Mouse (Mus musculus): ENCODE data around the gene Lrrc47.

Lrrc47 gene

GRCm38 (mm10) chr4:154023754-154024601 is 12.4 kb downstream of the Lrrc47 start:
- DNase-seq (ENCODE audit: low read depth, low spot score) = no peak

GRCm38 (mm10) chr4:154024729-154025521 is 13.4 kb downstream of the Lrrc47 start:
- no peak for DNase-seq (ENCODE audit: low read depth, low spot score)

- no peak for DNase-seq (ENCODE audit: low read depth, low spot score)
Measured at GRCm38 (mm10) chr4:154025641-154026440, 14.3 kb downstream of the Lrrc47 start, which contains the start of gene Smim1. Smim1 (minus strand) TSS chr4:154026230.

GRCm38 (mm10) chr4:154026441-154026761 is 14.9 kb downstream of the Lrrc47 start:
- no peak for DNase-seq (ENCODE audit: low read depth, low spot score)

- DNase-seq (ENCODE audit: low read depth, low spot score) = no peak
Measured at GRCm38 (mm10) chr4:154028066-154028465, 16.5 kb downstream of the Lrrc47 start.

GRCm38 (mm10) chr4:154028646-154029045 is 17.1 kb downstream of the Lrrc47 start:
- DNase-seq (ENCODE audit: low read depth, low spot score) = no peak

- DNase-seq (ENCODE audit: low read depth, low spot score) = no peak
Measured at GRCm38 (mm10) chr4:154037123-154037522, 25.6 kb downstream of the Lrrc47 start.

- DNase-seq (ENCODE audit: low read depth, low spot score) = no peak
Measured at GRCm38 (mm10) chr4:154042577-154042976, 31.0 kb downstream of the Lrrc47 start, which contains the start of gene Ccdc27. Ccdc27 (minus strand) TSS chr4:154042677.

- DNase-seq (ENCODE audit: low read depth, low spot score) = no peak
Measured at GRCm38 (mm10) chr4:154045837-154046236, 34.3 kb downstream of the Lrrc47 start.

GRCm38 (mm10) chr4:154051401-154051800 is 39.9 kb downstream of the Lrrc47 start:
- DNase-seq (ENCODE audit: low read depth, low spot score) = no peak

- DNase-seq (ENCODE audit: low read depth, low spot score) = no peak
Measured at GRCm38 (mm10) chr4:154053065-154053464, 41.5 kb downstream of the Lrrc47 start.

- DNase-seq (ENCODE audit: low read depth, low spot score) = no peak
Measured at GRCm38 (mm10) chr4:154055482-154055881, 44.0 kb downstream of the Lrrc47 start.

- DNase-seq (ENCODE audit: low read depth, low spot score) = no peak
Measured at GRCm38 (mm10) chr4:154056046-154056445, 44.5 kb downstream of the Lrrc47 start.

- no peak for DNase-seq (ENCODE audit: low read depth, low spot score)
Measured at GRCm38 (mm10) chr4:154056661-154057060, 45.1 kb downstream of the Lrrc47 start.

- no peak for DNase-seq (ENCODE audit: low read depth, low spot score)
Measured at GRCm38 (mm10) chr4:154057696-154058095, 46.2 kb downstream of the Lrrc47 start.

- DNase-seq (ENCODE audit: low read depth, low spot score) = peak; percentile 6
Measured at GRCm38 (mm10) chr4:154064827-154065773, 53.6 kb downstream of the Lrrc47 start.

GRCm38 (mm10) chr4:154070896-154071295 is 59.4 kb downstream of the Lrrc47 start:
- DNase-seq (ENCODE audit: low read depth, low spot score) = no peak

All from retina, adult 2 months (tissue).